Mouse (Mus musculus) right cerebral cortex, postnatal 36 days (tissue): ENCODE measurements around the gene Spg20.
A peak's percentile ranks its signal among the peaks of the same experiment; 100 is the strongest.

Experiments
- DNase-seq, 2 experiments: peaks; one replicate each; pipeline ENCODE4 v3.0.0; 2022; ENCODE audit warnings: low spot score in 2 of 2, mixed read lengths in 1 of 2

Spg20 gene

GRCm38 (mm10) chr3:55111935-55112709 lies at the start of gene Spg20:
Spg20 (plus strand) TSS chr3:55112108.
- peak; percentile 83 for DNase-seq

- DNase-seq: no peak
Measured at GRCm38 (mm10) chr3:55062653-55063052, 49.3 kb upstream of the Spg20 start.

DNA sequence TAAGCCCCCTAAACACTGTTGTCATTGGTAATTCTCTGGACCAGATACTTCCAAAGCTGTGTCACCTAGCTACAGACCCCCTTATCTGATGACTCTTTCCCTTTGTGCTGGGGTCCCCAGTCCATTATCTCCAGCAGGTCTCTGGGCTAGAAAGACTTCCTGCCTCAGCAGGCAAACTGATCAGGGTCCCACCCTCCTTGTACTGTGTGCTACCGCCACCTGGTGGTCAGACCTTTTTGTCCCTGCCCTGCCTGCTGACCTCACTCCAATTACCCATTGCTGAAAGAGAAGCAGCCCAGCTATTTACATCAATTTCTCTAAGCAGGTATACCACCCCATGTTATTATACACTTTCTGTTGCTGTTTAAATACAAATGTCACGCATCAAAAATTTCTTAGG lies 47.5 kb upstream of the Spg20 start:
- peak; percentile 35 to 52 for DNase-seq

- DNase-seq: no peak
Measured at GRCm38 (mm10) chr3:55065738-55066665, 45.9 kb upstream of the Spg20 start.

- no peak for DNase-seq
Measured at GRCm38 (mm10) chr3:55066666-55067023, 45.3 kb upstream of the Spg20 start.

GRCm38 (mm10) chr3:55067791-55068434 lies 44.0 kb upstream of the Spg20 start:
- DNase-seq: no peak

GRCm38 (mm10) chr3:55074576-55075293 lies 37.2 kb upstream of the Spg20 start:
- no peak for DNase-seq

- DNase-seq: no peak
Measured at GRCm38 (mm10) chr3:55075294-55075648, 36.6 kb upstream of the Spg20 start.

- DNase-seq: no peak
Measured at GRCm38 (mm10) chr3:55078233-55078632, 33.7 kb upstream of the Spg20 start.

DNA sequence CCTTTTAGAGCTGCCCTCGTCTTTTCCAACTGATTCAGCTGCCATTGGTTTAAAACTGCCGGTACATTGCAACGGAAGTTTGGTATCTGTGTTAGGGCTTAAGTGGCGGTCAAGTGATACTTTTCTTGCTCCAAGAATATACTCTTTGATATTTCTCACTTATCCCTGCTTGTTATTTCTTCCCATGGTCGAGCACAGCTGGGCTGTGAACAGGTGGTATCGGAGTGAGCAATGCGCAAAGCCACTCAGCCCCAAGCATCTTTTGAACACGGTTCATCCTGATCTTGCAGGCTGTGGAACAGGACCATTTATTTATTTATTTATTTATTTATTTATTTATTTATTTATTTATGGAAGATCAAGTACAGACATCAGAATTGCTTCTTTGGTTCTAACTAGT lies 32.3 kb upstream of the Spg20 start:
- no peak for DNase-seq

GRCm38 (mm10) chr3:55080055-55080454 lies 31.9 kb upstream of the Spg20 start:
- peak in 1 of 2 experiments; percentile 52 for DNase-seq

DNA sequence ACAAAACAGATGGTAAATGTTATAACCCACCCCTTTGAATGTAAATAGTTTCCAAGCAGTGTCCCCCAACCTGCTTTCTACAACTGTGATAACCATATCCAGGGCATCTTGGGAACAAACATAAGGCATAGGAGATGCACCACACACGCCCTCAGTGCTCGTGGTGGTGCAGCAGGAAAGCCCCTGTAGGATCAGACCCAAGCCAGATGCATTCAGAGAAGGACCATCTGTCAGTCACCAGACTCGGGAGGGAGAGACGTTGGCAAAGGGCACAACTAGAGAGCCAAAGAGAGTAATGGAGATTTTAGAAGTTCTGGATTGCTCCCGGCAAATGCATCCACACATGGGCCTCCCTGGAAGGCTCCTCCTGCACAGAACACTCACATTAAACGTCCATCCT lies 27.1 kb upstream of the Spg20 start:
- no peak for DNase-seq

DNA sequence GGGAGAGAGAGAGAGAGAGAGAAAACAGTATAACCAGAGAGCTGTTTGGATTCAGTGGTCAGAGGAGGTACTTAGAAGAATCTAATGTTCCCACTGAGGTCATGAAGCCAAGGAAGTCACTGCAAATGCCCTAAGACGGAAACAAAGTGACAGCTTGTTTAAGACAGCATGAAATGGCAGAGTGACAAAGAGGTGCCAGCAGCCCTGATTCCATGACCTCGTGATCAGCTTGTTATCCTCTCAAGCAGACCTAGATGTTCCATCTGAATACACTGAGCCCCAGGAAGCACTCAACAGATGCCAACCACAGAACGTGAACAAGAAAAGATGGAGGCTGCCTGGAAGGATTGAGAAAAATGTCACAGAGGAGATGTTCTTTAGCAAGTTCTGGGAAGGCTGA lies 26.2 kb upstream of the Spg20 start:
- no peak for DNase-seq

GRCm38 (mm10) chr3:55086948-55087347 lies 25.0 kb upstream of the Spg20 start:
- no peak for DNase-seq

DNA sequence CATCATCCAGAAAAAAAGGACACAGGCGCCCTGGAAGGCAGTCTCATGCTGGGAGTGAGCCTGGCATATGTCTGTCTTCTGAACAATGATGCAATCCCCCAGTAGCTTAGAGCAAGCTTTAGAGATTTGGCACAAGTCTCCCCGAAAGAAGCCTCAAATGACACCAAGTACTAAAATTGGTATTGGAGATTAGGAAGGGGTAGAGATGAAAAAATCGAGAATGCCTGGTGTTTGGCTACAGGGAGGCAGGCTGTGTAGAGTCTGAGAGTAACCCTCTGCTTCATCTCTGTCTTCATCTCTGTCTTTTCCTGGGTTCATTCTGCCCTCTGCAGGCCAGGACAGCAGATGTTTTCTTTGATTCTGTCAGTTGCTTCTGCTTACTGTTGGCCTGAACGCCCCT lies 24.5 kb upstream of the Spg20 start:
- no peak for DNase-seq

- no peak for DNase-seq
Measured at GRCm38 (mm10) chr3:55088359-55088758, 23.5 kb upstream of the Spg20 start.

GRCm38 (mm10) chr3:55088843-55089242 lies 23.1 kb upstream of the Spg20 start:
- no peak for DNase-seq

GRCm38 (mm10) chr3:55089291-55089690 lies 22.6 kb upstream of the Spg20 start:
- no peak for DNase-seq

- no peak for DNase-seq
Measured at GRCm38 (mm10) chr3:55093161-55093560, 18.7 kb upstream of the Spg20 start.

GRCm38 (mm10) chr3:55095968-55096654 lies 15.8 kb upstream of the Spg20 start:
- peak in 1 of 2 experiments; percentile 32 for DNase-seq

DNA sequence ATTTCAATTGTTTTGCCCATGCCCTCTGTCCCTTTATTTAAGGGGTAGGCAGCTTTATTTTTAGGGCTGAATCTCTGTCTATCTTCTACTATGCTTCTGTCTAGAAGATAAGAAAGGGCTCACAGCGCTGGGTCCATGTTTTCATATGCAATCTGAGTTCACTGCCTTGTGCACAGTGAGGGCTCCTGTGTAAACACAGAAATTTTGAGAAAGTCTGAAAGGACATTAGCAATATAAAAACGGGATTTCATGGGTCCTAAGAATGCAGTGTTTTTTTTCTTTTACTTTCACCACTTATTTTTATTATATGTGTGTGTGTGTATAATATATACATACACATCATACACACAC lies 15.3 kb upstream of the Spg20 start:
- DNase-seq: no peak
